Mouse (Mus musculus) lung, adult 2 months (tissue): Measurements from ENCODE around the gene Synpr.

ENCODE experiments used
- CTCF ChIP-seq: fragments of 200-500 bp; IDR thresholded peaks from 2 replicates; pipeline ENCODE4 v1.5.1; 2011; ENCODE audit warnings: mild to moderate bottlenecking, low read length, control low read depth; ENCODE audit not compliant: insufficient read depth
- POLR2A ChIP-seq: fragments of 200-500 bp; IDR thresholded peaks from 2 replicates; pipeline ENCODE4 v1.6.1; 2011; ENCODE audit warnings: low read depth, mild to moderate bottlenecking, control low read depth, low read length, borderline replicate concordance; ENCODE audit errors: extremely low read depth

DNA sequence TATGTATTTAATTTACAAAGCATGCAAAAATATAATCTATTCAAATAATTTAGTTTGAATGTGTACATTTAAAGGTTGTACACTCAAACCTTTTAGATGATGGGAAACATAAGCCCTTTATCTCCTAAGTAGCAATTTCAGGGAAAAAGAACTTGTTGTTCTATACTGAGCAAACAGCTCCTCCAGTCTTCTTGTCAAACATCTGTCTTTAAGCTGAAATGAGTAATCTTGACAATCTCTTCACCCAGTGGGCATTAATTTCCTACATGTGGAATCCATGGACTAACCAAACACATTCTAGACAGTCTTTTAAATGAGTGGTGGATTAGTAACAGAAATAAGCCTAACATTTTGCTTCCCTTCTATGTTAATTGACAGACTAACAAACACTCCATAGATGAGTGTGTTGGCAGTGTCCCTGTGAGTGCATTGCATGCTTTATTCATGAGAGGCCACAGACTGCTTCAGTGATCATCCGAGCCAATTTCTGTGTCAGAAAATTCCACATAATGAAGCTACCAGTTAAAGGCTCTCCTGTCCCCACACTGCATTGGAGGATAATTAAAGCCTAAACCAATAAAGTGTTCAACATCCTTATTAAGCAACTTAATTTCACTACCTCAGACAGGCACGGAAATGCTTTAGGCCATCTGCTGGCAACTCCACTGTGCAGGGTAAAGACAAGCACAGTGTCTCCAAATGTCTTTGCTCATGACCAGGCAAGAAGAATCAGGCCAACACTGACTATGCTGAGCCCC, 367.1 kb downstream of the Synpr start:
- no peak for TF ChIP-seq POLR2A
- TF ChIP-seq CTCF: no peak
